Mouse (Mus musculus) gastrocnemius, postnatal 36 days (tissue): ENCODE measurements around the gene Rbm42. TPM values are rescaled to one million over a fixed set of nuclear protein-coding genes. Genes with fewer than 3 reads are reported as not detected.

ENCODE experiments used
- DNase-seq, 2 experiments: peaks; one replicate each; pipeline ENCODE4 v3.0.0; 2022
- intact Hi-C: fragments of 180-260 bp; cut with DNase I; formaldehyde crosslinking; loops from one replicate; pipeline ENCODE4 v1.15.1; 2025
- total RNA-seq, 2 experiments: library from RNA; stranded (reverse); gene quantifications; 2 replicates each; pipeline ENCODE4 v1.2.3; 2021

Gene Rbm42
- total RNA-seq, 2 experiments from 2014 or later, result 35.7 to 38.1 TPM

DNA sequence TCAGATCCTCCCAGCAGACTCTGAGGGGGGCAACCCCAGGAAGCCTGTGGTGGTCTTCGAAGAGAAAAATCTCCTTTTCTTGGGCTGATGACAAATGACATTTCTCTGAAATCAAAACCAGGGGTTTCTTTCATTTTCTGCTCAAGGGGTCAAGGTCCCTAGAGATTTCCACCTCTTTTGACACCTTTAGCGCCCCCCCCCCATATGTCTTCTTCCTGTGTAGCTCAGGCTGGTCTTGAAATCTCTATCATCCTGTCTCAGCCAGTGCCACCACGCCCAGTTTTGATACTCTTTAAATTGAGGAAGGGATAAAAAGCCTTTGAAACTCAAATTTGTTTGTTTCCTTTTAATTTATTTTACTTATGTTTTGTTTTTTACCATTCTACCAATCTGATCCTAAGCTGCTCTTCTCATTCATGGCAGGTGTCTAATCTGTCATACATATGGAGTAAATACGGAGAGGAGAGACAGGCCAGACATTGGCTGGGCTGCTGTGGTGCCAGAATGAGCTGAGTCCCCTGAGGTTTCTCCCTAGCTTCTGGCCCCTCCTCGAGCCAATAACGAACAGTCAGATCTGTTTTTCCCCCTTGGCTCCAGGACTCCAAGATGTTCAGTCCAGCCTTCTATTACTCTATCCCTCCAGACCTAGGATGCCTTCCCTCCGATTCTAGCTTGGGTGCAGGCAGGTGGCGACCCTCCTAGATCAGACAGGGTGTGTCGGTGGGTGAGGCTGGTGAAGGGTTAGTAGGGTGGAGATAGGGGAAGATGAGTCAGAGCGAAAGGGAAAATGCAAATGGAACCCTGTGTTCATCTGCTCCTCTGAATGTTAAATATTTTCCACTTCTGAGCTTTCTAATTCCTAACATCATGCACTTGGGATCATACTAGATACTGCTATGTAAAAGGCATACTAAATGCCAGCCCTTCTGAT lies 56.3 kb downstream of the Rbm42 start:
- intact Hi-C loops, result loop anchor here (5.0 kb wide), 1 partner anchor 268 kb away; the partner anchor contains the start of gene Ffar1
- DNase-seq, result no peak

DNA sequence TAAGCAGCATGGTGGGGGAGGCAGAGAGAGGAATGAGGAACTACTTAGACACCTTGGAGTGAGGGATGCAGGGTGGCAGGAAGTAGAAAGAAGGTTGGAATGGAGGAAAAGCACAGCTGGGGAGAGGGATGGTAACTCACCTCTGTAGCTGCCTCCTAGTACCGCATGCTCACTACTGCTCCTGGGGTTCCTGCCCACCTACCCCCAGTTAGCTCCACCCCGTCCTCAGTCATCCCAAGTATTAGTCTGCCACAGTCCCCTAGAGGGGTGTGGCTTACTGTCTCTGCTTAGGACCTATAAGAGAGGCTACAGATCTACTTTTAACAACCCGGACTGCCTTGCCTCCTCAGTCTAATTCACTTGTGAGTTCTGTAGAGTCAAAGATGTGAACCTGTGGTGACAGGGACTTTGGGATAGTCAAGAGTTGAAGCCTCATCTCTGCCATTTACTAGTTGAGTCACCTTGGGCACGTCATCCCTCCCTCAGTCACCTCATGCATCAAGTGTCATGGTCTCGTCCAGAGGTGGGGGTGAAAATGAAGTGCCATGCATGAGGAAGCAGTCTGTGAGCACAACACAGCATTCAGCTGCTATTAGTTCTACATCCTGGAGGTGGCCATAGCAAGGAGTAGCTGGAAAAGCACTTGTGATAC lies 57.2 kb downstream of the Rbm42 start:
- DNase-seq, result no peak
- intact Hi-C loops, result loop anchor here (5.0 kb wide), 1 partner anchor 269 kb away; the partner anchor contains the start of gene Ffar1

GRCm38 (mm10) chr7:30591605-30591951 lies 58.5 kb downstream of the Rbm42 start:
- intact Hi-C loops, result loop anchor here (2.0 to 5.0 kb wide), 2 partner anchors 19 to 271 kb away; partner anchors contain the start of gene Ffar1
- DNase-seq, result no peak

Other genes with a start within 250 kb of the Rbm42 start
- gene Tyrobp, start 236.6 kb downstream of the Rbm42 start, total RNA-seq, result 1 to 10 TPM; 2.9 to 5.7 TPM
- gene Hcst, start 230.5 kb downstream of the Rbm42 start, total RNA-seq, result under 1 TPM in 1 of 2 experiments, not detected in 1; 0.86 TPM
- gene Nfkbid, start 228.6 kb downstream of the Rbm42 start, total RNA-seq, result under 1 TPM; 0.12 to 0.20 TPM
- 1 to 10 TPM in 1 of 2 experiments, under 1 TPM in 1; 0.62 to 1.0 TPM for gene Aplp1, start 204.8 kb downstream of the Rbm42 start, total RNA-seq
- not detected for gene Kirrel2, start 192.6 kb downstream of the Rbm42 start, total RNA-seq
- gene Nphs1, start 192.0 kb downstream of the Rbm42 start, total RNA-seq, result not detected
- not detected for gene Prodh2, start 156.7 kb downstream of the Rbm42 start, total RNA-seq
- gene Arhgap33, start 115.3 kb downstream of the Rbm42 start, total RNA-seq, result 1 to 10 TPM in 1 of 2 experiments, under 1 TPM in 1; 0.49 to 1.0 TPM
- 1,000 to 10,000 TPM; 1,132 to 1,502 TPM for gene Hspb6, start 98.1 kb downstream of the Rbm42 start, total RNA-seq
- 1 to 10 TPM; 3.3 to 8.2 TPM for gene Proser3, start 98.0 kb downstream of the Rbm42 start, total RNA-seq
- 10 to 100 TPM in 1 of 2 experiments, 1 to 10 TPM in 1; 9.6 to 12.4 TPM for gene Lin37, start 90.5 kb downstream of the Rbm42 start, total RNA-seq
- gene U2af1l4, start 87.0 kb downstream of the Rbm42 start, total RNA-seq, result 10 to 100 TPM; 51.8 to 52.3 TPM
- gene Gm49396, start 87.0 kb downstream of the Rbm42 start, total RNA-seq, result 1 to 10 TPM; 1.8 TPM
- gene Psenen, start 86.7 kb downstream of the Rbm42 start, total RNA-seq, result 10 to 100 TPM; 95.1 to 99.1 TPM
- under 1 TPM in 1 of 2 experiments, not detected in 1; 0.38 TPM for gene Igflr1, start 84.9 kb downstream of the Rbm42 start, total RNA-seq
- gene Kmt2b, start 61.6 kb downstream of the Rbm42 start, total RNA-seq, result 10 to 100 TPM; 13.4 to 16.0 TPM
- gene Zbtb32, start 51.4 kb downstream of the Rbm42 start, total RNA-seq, result not detected
- gene Upk1a, start 37.5 kb downstream of the Rbm42 start, total RNA-seq, result not detected
- gene Cox6b1, start 24.2 kb downstream of the Rbm42 start, total RNA-seq, result 1,000 to 10,000 TPM; 1,738 to 1,902 TPM
- gene Etv2, start 14.5 kb downstream of the Rbm42 start, total RNA-seq, result not detected
- gene Haus5, start 14.7 kb upstream of the Rbm42 start, total RNA-seq, result 1 to 10 TPM; 2.9 to 3.2 TPM
- gene Pmis2, start 21.3 kb upstream of the Rbm42 start, total RNA-seq, result 1 to 10 TPM; 2.5 to 2.7 TPM
- gene 2200002J24Rik, start 48.6 kb upstream of the Rbm42 start, total RNA-seq, result not detected
- gene Atp4a, start 61.9 kb upstream of the Rbm42 start, total RNA-seq, result under 1 TPM; 0.27 to 0.28 TPM
- 100 to 1,000 TPM; 251 to 273 TPM for gene Tmem147, start 79.2 kb upstream of the Rbm42 start, total RNA-seq
- not detected for gene Gapdhs, start 93.4 kb upstream of the Rbm42 start, total RNA-seq
- gene Sbsn, start 101.2 kb upstream of the Rbm42 start, total RNA-seq, result 1 to 10 TPM; 1.7 to 3.9 TPM
- gene Dmkn, start 113.4 kb upstream of the Rbm42 start, total RNA-seq, result under 1 TPM in 1 of 2 experiments, not detected in 1; 0.56 TPM
- gene Krtdap, start 137.6 kb upstream of the Rbm42 start, total RNA-seq, result not detected
- under 1 TPM in 1 of 2 experiments, not detected in 1; 0.35 TPM for gene Ffar2, start 173.5 kb upstream of the Rbm42 start, total RNA-seq
- gene Ffar3, start 205.9 kb upstream of the Rbm42 start, total RNA-seq, result not detected
- not detected for gene Ffar1, start 211.2 kb upstream of the Rbm42 start, total RNA-seq
- gene Cd22, start 230.0 kb upstream of the Rbm42 start, total RNA-seq, result not detected